Mouse (Mus musculus) gonadal fat pad, adult 2 months (tissue): ENCODE results near the gene Mpped2. TPM values are rescaled to one million over a fixed set of nuclear protein-coding genes. Genes with fewer than 3 reads are reported as not detected.
A peak's percentile ranks its signal among the peaks of the same experiment; 100 is the strongest.

Source experiments
- DNase-seq: peaks from one replicate; pipeline ENCODE4 v3.0.0-alpha.2; 2012; ENCODE audit warnings: low read depth
- polyA plus RNA-seq: library from polyadenylated mRNA; depleted of rRNA; stranded (reverse); fragments of >200 nt; gene quantifications from 2 replicates; pipeline ENCODE4 v1.2.3, GENCODE M21; 2012

Gene Mpped2
- polyA plus RNA-seq, 1 experiment: 6.5 TPM

GRCm38 (mm10) chr2:106855623-106856350, 162.7 kb downstream of the Mpped2 start:
- no peak for DNase-seq

GRCm38 (mm10) chr2:106856361-106856961, 163.4 kb downstream of the Mpped2 start:
- DNase-seq: no peak

GRCm38 (mm10) chr2:106857258-106857657, 164.2 kb downstream of the Mpped2 start:
- no peak for DNase-seq

- DNase-seq: no peak
Measured at GRCm38 (mm10) chr2:106857711-106858110, 164.6 kb downstream of the Mpped2 start.

GRCm38 (mm10) chr2:106860856-106861679, 168.0 kb downstream of the Mpped2 start:
- DNase-seq: no peak

- no peak for DNase-seq
Measured at GRCm38 (mm10) chr2:106863050-106863653, 170.1 kb downstream of the Mpped2 start.

GRCm38 (mm10) chr2:106865148-106865786, 172.2 kb downstream of the Mpped2 start:
- no peak for DNase-seq

GRCm38 (mm10) chr2:106866303-106866702, 173.2 kb downstream of the Mpped2 start:
- DNase-seq: no peak

- DNase-seq: no peak
Measured at GRCm38 (mm10) chr2:106870886-106871285, 177.8 kb downstream of the Mpped2 start.

GRCm38 (mm10) chr2:106873166-106873565, 180.1 kb downstream of the Mpped2 start:
- DNase-seq: no peak

GRCm38 (mm10) chr2:106883390-106883789, 190.3 kb downstream of the Mpped2 start:
- DNase-seq: no peak

- DNase-seq: no peak
Measured at GRCm38 (mm10) chr2:106888174-106888573, 195.1 kb downstream of the Mpped2 start.

- DNase-seq: peak; percentile 45
Measured at GRCm38 (mm10) chr2:106889297-106890000, 196.4 kb downstream of the Mpped2 start.

GRCm38 (mm10) chr2:106893376-106893775, 200.3 kb downstream of the Mpped2 start:
- DNase-seq: no peak

- no peak for DNase-seq
Measured at GRCm38 (mm10) chr2:106895326-106896023, 202.4 kb downstream of the Mpped2 start.

GRCm38 (mm10) chr2:106896024-106896384, 202.9 kb downstream of the Mpped2 start:
- no peak for DNase-seq

GRCm38 (mm10) chr2:106911951-106912480, 218.9 kb downstream of the Mpped2 start:
- DNase-seq: no peak
